Mouse (Mus musculus): ENCODE data around the gene Hoxc11. TPM values are rescaled to one million over a fixed set of nuclear protein-coding genes. Genes with fewer than 3 reads are reported as not detected.

Hoxc11 gene
- polyA plus RNA-seq, 1 experiment from 2014 or later, result not detected

- H3K4me2 ChIP-seq (ENCODE audit: low read length), result no peak overlapping the region
- no peaks in the 10 kb centered on the region for H3K36me3 ChIP-seq (ENCODE audit: control insufficient read depth, insufficient read depth, low read length)
- H3K9me3 ChIP-seq (ENCODE audit: control insufficient read depth, low read length), result no peaks in the 10 kb centered on the region
- no peaks in the 10 kb centered on the region for H3K4me1 ChIP-seq (ENCODE audit: control insufficient read depth, insufficient read depth, low read depth, low read length)
- H3K9ac ChIP-seq (ENCODE audit: low read depth, low read length), result no peak overlapping the region
- WGBS, result 0% methylated on average over 27 of the region's 27 CpGs
- H3K27me3 ChIP-seq (replicated peaks; ENCODE audit: control insufficient read depth, insufficient read depth, low read length), result peaks cover 84% of the 10 kb centered on the region
- H3K4me3 ChIP-seq (ENCODE audit: low read length), result no peak overlapping the region
- ATAC-seq, result no peak
- no peak overlapping the region for H3K27ac ChIP-seq (ENCODE audit: low read depth, low read length)
Measured at GRCm38 (mm10) chr15:102934897-102935296, 19.3 kb upstream of the Hoxc11 start.

GRCm38 (mm10) chr15:102936279-102936972 is 17.8 kb upstream of the Hoxc11 start, which contains the start of gene Hoxc12:
Hoxc12 (plus strand) TSS chr15:102936757.
- Histone ChIP-seq H3K36me3 (ENCODE audit: control insufficient read depth, insufficient read depth, low read length) (no peaks in the 10 kb centered on the region), H3K4me3 (ENCODE audit: low read length) (no peak within 1 kb of the TSS), H3K4me2 (ENCODE audit: low read length) (no peak within 1 kb of the TSS), H3K9me3 (ENCODE audit: control insufficient read depth, low read length) (no peaks in the 10 kb centered on the region), H3K4me1 (ENCODE audit: control insufficient read depth, insufficient read depth, low read depth, low read length) (no peaks in the 10 kb centered on the region), H3K9ac (ENCODE audit: low read depth, low read length) (no peak within 1 kb of the TSS), H3K27ac (ENCODE audit: low read depth, low read length) (no peak within 1 kb of the TSS), H3K27me3 (replicated peaks; ENCODE audit: control insufficient read depth, insufficient read depth, low read length) (peaks cover 85% of the 10 kb centered on the region)
- WGBS, result under 1% methylated on average over 31 of the region's 31 CpGs
- ATAC-seq, result no peak

- Histone ChIP-seq H3K27me3 (replicated peaks; ENCODE audit: control insufficient read depth, insufficient read depth, low read length) (peaks cover 83% of the 10 kb centered on the region), H3K27ac (ENCODE audit: low read depth, low read length) (no peak overlapping the region), H3K9ac (ENCODE audit: low read depth, low read length) (no peak overlapping the region), H3K4me1 (ENCODE audit: control insufficient read depth, insufficient read depth, low read depth, low read length) (no peaks in the 10 kb centered on the region), H3K36me3 (ENCODE audit: control insufficient read depth, insufficient read depth, low read length) (no peaks in the 10 kb centered on the region), H3K9me3 (ENCODE audit: control insufficient read depth, low read length) (no peaks in the 10 kb centered on the region), H3K4me3 (ENCODE audit: low read length) (no peak overlapping the region), H3K4me2 (ENCODE audit: low read length) (no peak overlapping the region)
- ATAC-seq, result no peak
- under 1% methylated on average over 48 of the region's 50 CpGs for WGBS
Measured at GRCm38 (mm10) chr15:102937036-102937666, 17.1 kb upstream of the Hoxc11 start.

- Histone ChIP-seq H3K4me3 (ENCODE audit: low read length) (no peak overlapping the region), H3K36me3 (ENCODE audit: control insufficient read depth, insufficient read depth, low read length) (no peaks in the 10 kb centered on the region), H3K4me1 (ENCODE audit: control insufficient read depth, insufficient read depth, low read depth, low read length) (peaks cover 3% of the 10 kb centered on the region; the same call in 1 of the 2 replicates), H3K27ac (ENCODE audit: low read depth, low read length) (no peak overlapping the region), H3K4me2 (ENCODE audit: low read length) (no peak overlapping the region), H3K9me3 (ENCODE audit: control insufficient read depth, low read length) (no peaks in the 10 kb centered on the region), H3K27me3 (replicated peaks; ENCODE audit: control insufficient read depth, insufficient read depth, low read length) (peaks cover 78% of the 10 kb centered on the region), H3K9ac (ENCODE audit: low read depth, low read length) (no peak overlapping the region)
- WGBS, result 2% methylated on average over 34 of the region's 34 CpGs
- no peak for ATAC-seq
Measured at GRCm38 (mm10) chr15:102939256-102940155, 14.7 kb upstream of the Hoxc11 start.

GRCm38 (mm10) chr15:102942739-102943467 is 11.3 kb upstream of the Hoxc11 start:
- ATAC-seq, result no peak
- under 1% methylated on average over 42 of the region's 53 CpGs for WGBS
- Histone ChIP-seq H3K9me3 (ENCODE audit: control insufficient read depth, low read length) (no peaks in the 10 kb centered on the region), H3K36me3 (ENCODE audit: control insufficient read depth, insufficient read depth, low read length) (no peaks in the 10 kb centered on the region), H3K27me3 (replicated peaks; ENCODE audit: control insufficient read depth, insufficient read depth, low read length) (peaks cover 87% of the 10 kb centered on the region), H3K4me1 (ENCODE audit: control insufficient read depth, insufficient read depth, low read depth, low read length) (peaks cover 3% of the 10 kb centered on the region; the same call in 1 of the 2 replicates), H3K4me3 (ENCODE audit: low read length) (peak overlapping the region; percentile 16), H3K27ac (ENCODE audit: low read depth, low read length) (no peak overlapping the region), H3K4me2 (ENCODE audit: low read length) (peak overlapping the region; percentile 36), H3K9ac (ENCODE audit: low read depth, low read length) (no peak overlapping the region)

GRCm38 (mm10) chr15:102943468-102943813 is 10.8 kb upstream of the Hoxc11 start:
- 3% methylated on average over 5 of the region's 5 CpGs for WGBS
- ATAC-seq, result no peak
- H3K9ac ChIP-seq (ENCODE audit: low read depth, low read length), result no peak overlapping the region
- H3K9me3 ChIP-seq (ENCODE audit: control insufficient read depth, low read length), result no peaks in the 10 kb centered on the region
- H3K4me2 ChIP-seq (ENCODE audit: low read length), result no peak overlapping the region
- no peaks in the 10 kb centered on the region for H3K36me3 ChIP-seq (ENCODE audit: control insufficient read depth, insufficient read depth, low read length)
- peaks cover 87% of the 10 kb centered on the region for H3K27me3 ChIP-seq (replicated peaks; ENCODE audit: control insufficient read depth, insufficient read depth, low read length)
- no peak overlapping the region for H3K4me3 ChIP-seq (ENCODE audit: low read length)
- no peak overlapping the region for H3K27ac ChIP-seq (ENCODE audit: low read depth, low read length)
- H3K4me1 ChIP-seq (ENCODE audit: control insufficient read depth, insufficient read depth, low read depth, low read length), result peaks cover 3% of the 10 kb centered on the region; the same call in 1 of the 2 replicates

- no peaks in the 10 kb centered on the region for H3K36me3 ChIP-seq (ENCODE audit: control insufficient read depth, insufficient read depth, low read length)
- no peak for ATAC-seq
- H3K9me3 ChIP-seq (ENCODE audit: control insufficient read depth, low read length), result no peaks in the 10 kb centered on the region
- H3K9ac ChIP-seq (ENCODE audit: low read depth, low read length), result no peak overlapping the region
- no peak overlapping the region for H3K27ac ChIP-seq (ENCODE audit: low read depth, low read length)
- H3K27me3 ChIP-seq (replicated peaks; ENCODE audit: control insufficient read depth, insufficient read depth, low read length), result peaks cover 84% of the 10 kb centered on the region
- H3K4me1 ChIP-seq (ENCODE audit: control insufficient read depth, insufficient read depth, low read depth, low read length), result peaks cover 3% of the 10 kb centered on the region; the same call in 1 of the 2 replicates
- 6% methylated on average over 22 of the region's 22 CpGs for WGBS
- H3K4me2 ChIP-seq (ENCODE audit: low read length), result no peak overlapping the region
- no peak overlapping the region for H3K4me3 ChIP-seq (ENCODE audit: low read length)
Measured at GRCm38 (mm10) chr15:102945185-102946077, 8.8 kb upstream of the Hoxc11 start.

- no peak overlapping the region for H3K9ac ChIP-seq (ENCODE audit: low read depth, low read length)
- WGBS, result 2% methylated on average over 9 of the region's 9 CpGs
- no peak overlapping the region for H3K27ac ChIP-seq (ENCODE audit: low read depth, low read length)
- no peaks in the 10 kb centered on the region for H3K9me3 ChIP-seq (ENCODE audit: control insufficient read depth, low read length)
- no peak overlapping the region for H3K4me3 ChIP-seq (ENCODE audit: low read length)
- peaks cover 85% of the 10 kb centered on the region for H3K27me3 ChIP-seq (replicated peaks; ENCODE audit: control insufficient read depth, insufficient read depth, low read length)
- peaks cover 3% of the 10 kb centered on the region; the same call in 1 of the 2 replicates for H3K4me1 ChIP-seq (ENCODE audit: control insufficient read depth, insufficient read depth, low read depth, low read length)
- no peaks in the 10 kb centered on the region for H3K36me3 ChIP-seq (ENCODE audit: control insufficient read depth, insufficient read depth, low read length)
- ATAC-seq, result no peak
- H3K4me2 ChIP-seq (ENCODE audit: low read length), result no peak overlapping the region
Measured at GRCm38 (mm10) chr15:102947276-102947675, 7.0 kb upstream of the Hoxc11 start.
